Mouse (Mus musculus): ENCODE measurements around the gene Dnajb4. TPM values are rescaled to one million over a fixed set of nuclear protein-coding genes. Genes with fewer than 3 reads are reported as not detected.
"Not testable (repeated sequence)": the region's sequence is repeated elsewhere in the genome, so short reads cannot be mapped to it uniquely, and the experiment has no call there.

The Dnajb4 gene
- polyA plus RNA-seq (2012; rRNA removed), result 0.48 and 1.4 TPM in 2 replicates

DNA sequence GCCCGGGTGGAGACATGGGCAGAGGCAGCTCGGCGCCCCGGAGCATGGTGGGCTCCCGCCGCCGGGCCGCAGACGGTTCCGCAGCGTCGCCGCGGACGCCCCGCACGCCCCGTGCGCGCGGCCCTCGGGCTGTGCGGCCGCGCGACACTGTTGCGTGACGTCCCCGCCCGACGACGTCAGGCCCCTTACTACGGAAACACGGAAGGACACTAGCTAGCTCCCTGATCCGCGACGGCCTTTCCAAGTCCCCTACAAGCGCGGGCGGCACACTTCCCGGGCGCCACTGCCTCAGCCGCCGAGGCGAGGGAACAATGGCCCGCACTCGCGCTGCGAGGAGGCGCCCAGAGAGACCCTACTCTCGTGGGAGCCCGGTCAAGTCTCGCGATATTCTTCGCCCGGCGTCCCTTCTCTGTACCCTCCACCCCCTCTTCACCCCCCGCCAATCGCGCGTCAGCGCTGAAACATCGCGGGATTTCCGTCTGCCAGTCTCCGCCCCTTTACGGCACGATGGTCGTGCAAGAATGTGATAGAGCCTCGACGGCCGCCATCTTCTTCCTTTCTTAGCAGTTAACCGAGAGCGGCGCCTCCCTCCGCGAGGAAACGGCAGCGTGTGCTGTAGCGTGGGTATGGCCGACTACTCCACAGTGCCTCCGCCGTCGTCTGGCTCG, at the start of gene Dnajb4, which contains the start of gene Fubp1:
Gene Dnajb4 (minus strand): TSS at position 336 of the 668 bp plus-strand sequence.
Gene Fubp1 (plus strand): TSS at position 456 of the 668 bp plus-strand sequence.
- Histone ChIP-seq H3K27ac (ENCODE audit: insufficient read depth, low read depth, low read length) (peak within 1 kb of the TSS; percentile 95), H3K4me1 (ENCODE audit: control insufficient read depth, insufficient read depth, insufficient read length, low read length) (peaks cover 9% of the 10 kb centered on the region; the same call in 1 of the 2 replicates), H3K27me3 (ENCODE audit: control insufficient read depth, insufficient read depth, low read length) (no peaks in the 10 kb centered on the region), H3K36me3 (ENCODE audit: control insufficient read depth, insufficient read depth, low read length) (no peaks in the 10 kb centered on the region), H3K4me3 (ENCODE audit: low read depth, low read length) (peak within 1 kb of the TSS; percentile 71)
- no peak for TF ChIP-seq CTCF (IDR thresholded peaks at IDR 0.05; ENCODE audit: extremely low read depth, insufficient read length, insufficient replicate concordance, low read depth, low read length)
- TF ChIP-seq POLR2A (IDR thresholded peaks at IDR 0.05; ENCODE audit: low read depth, low read length), result peak; percentile 94
- under 1% methylated on average over 85 of the region's 85 CpGs for WGBS

DNA sequence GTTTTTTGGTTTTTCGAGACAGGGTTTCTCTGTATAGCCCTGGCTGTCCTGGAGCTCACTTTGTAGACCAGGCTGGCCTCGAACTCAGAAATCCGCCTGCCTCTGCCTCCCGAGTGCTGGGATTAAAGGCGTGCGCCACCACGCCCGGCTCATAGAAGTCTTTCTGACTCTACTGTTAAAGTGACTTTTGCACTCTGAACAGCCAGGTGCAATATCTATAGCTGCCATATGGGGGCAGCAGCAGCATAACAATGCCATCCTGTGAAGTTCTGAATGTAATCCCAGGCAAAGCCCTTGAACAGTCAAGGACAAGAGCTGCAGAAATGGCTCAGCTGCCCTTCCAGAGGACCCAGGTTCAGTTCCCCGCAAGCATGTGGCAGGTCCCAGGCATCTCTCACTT, 49.3 kb upstream of the Dnajb4 start:
- H3K27me3 ChIP-seq (ENCODE audit: control insufficient read depth, insufficient read depth, low read length); H3K27ac ChIP-seq (ENCODE audit: insufficient read depth, low read depth, low read length); H3K4me1 ChIP-seq (ENCODE audit: control insufficient read depth, insufficient read depth, insufficient read length, low read length); H3K36me3 ChIP-seq (ENCODE audit: control insufficient read depth, insufficient read depth, low read length); H3K4me3 ChIP-seq (ENCODE audit: low read depth, low read length): not testable (repeated sequence)
- peak; percentile 52; the same call in 1 of the 2 replicates for TF ChIP-seq CTCF (IDR thresholded peaks at IDR 0.05; ENCODE audit: extremely low read depth, insufficient read length, insufficient replicate concordance, low read depth, low read length)
- WGBS, result 13% methylated on average over 9 of the region's 9 CpGs

DNA sequence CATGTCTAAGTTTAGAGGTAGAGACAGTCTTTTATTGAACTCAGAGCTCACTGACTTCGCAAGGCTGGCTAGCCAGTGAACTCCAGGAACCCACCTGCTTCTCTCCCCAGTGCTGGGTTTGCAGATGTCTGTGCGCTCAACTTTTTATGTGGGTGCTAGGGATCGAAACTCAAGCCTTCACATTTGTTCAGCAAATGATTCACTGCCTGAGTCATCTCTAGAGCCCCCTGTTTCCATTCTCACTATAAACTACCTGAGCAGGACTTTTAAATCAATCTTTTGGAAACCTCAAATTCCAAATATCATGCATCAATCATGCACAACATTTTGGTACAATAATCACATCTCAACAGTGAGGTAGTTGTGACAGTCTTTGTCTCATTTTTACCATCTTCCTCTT, 47.4 kb upstream of the Dnajb4 start:
- no peaks in the 10 kb centered on the region for H3K27me3 ChIP-seq (ENCODE audit: control insufficient read depth, insufficient read depth, low read length)
- no peak overlapping the region for H3K4me3 ChIP-seq (ENCODE audit: low read depth, low read length)
- peaks cover 8% of the 10 kb centered on the region; the same call in 1 of the 2 replicates for H3K4me1 ChIP-seq (ENCODE audit: control insufficient read depth, insufficient read depth, insufficient read length, low read length)
- TF ChIP-seq CTCF (IDR thresholded peaks at IDR 0.05; ENCODE audit: extremely low read depth, insufficient read length, insufficient replicate concordance, low read depth, low read length), result no peak
- TF ChIP-seq POLR2A (IDR thresholded peaks at IDR 0.05; ENCODE audit: low read depth, low read length), result no peak
- H3K27ac ChIP-seq (ENCODE audit: insufficient read depth, low read depth, low read length), result no peak overlapping the region
- WGBS, result 84% methylated on average over 3 of the region's 3 CpGs
- H3K36me3 ChIP-seq (ENCODE audit: control insufficient read depth, insufficient read depth, low read length), result no peaks in the 10 kb centered on the region

DNA sequence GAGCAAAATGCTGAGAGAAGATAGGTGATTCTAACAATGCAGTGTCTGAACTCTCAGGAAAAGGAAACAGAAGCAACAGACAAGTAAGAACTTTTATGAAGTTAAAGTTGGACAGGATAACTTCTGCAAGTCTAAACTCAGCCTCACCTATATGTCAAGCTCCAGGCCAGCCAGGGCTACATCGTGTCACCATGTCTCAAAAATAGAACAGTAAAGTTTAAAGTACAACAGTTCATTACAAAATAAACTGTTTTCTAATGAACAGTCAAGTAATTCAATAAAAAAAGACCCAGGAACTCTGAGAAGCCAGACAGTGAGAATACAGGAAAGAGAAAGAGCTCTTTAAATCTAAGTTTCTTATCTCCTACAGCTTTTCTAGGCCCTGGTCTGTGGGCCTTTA, 40.4 kb upstream of the Dnajb4 start:
- Histone ChIP-seq H3K4me1 (ENCODE audit: control insufficient read depth, insufficient read depth, insufficient read length, low read length) (no peaks in the 10 kb centered on the region), H3K4me3 (ENCODE audit: low read depth, low read length) (no peak overlapping the region), H3K27me3 (ENCODE audit: control insufficient read depth, insufficient read depth, low read length) (no peaks in the 10 kb centered on the region), H3K36me3 (ENCODE audit: control insufficient read depth, insufficient read depth, low read length) (no peaks in the 10 kb centered on the region), H3K27ac (ENCODE audit: insufficient read depth, low read depth, low read length) (no peak overlapping the region)
- TF ChIP-seq POLR2A (IDR thresholded peaks at IDR 0.05; ENCODE audit: low read depth, low read length), result no peak
- 60% methylated on average over 1 of the region's 1 CpGs for WGBS

DNA sequence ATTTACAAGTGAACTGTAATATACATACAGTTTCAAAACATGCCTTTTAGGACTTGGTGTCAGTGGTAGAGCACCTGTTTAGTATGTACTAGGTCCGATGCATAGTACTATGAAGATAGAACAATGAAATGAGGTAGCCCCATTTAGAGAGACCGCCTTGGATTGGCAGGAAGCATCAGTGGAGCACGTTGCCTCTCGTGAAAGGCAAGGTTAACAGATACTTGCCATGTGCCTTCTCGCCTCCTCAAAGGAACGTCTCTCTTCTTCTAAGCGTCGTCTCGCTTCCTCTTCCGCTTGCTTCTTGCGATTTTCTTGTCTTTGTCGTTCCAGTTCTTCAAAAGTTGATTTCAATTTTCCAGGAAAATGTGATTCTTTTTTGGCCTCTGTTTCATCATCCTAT, 37.6 kb upstream of the Dnajb4 start:
- Histone ChIP-seq H3K36me3 (ENCODE audit: control insufficient read depth, insufficient read depth, low read length) (no peaks in the 10 kb centered on the region), H3K27ac (ENCODE audit: insufficient read depth, low read depth, low read length) (no peak overlapping the region), H3K27me3 (ENCODE audit: control insufficient read depth, insufficient read depth, low read length) (no peaks in the 10 kb centered on the region), H3K4me3 (ENCODE audit: low read depth, low read length) (no peak overlapping the region), H3K4me1 (ENCODE audit: control insufficient read depth, insufficient read depth, insufficient read length, low read length) (no peaks in the 10 kb centered on the region)
- no peak for TF ChIP-seq POLR2A (IDR thresholded peaks at IDR 0.05; ENCODE audit: low read depth, low read length)
- 85% methylated on average over 12 of the region's 12 CpGs for WGBS

DNA sequence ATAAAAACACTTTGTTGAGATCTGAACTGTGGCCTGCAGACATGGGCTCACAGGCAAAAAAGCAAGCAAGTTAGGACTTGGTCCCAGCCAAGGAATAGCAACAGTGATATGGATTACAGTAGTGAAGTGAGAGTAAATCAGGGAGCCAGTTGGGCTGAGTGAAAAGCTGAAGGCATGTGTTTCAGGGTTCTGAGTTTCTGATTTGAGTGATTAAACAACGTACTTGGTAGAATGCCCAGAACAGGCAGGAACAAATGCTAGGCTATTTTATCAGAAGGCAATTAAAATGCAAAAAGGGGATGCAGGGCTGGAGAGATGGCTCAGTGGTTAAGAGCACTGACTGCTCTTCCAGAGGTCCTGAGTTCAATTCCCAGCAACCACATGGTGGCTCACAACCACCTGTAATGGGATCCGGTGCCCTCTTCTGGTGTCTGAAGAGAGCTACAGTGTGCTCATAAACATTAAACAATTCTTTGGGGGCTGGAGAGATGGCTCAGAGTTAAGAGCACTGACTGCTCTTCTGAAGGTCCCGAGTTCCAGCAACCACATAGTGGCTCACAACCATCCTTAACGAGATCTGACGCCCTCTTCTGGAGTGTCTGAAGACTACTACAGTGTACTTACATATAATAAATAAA, 35.3 kb upstream of the Dnajb4 start:
- Histone ChIP-seq H3K4me3 (ENCODE audit: low read depth, low read length) (no peak overlapping the region), H3K4me1 (ENCODE audit: control insufficient read depth, insufficient read depth, insufficient read length, low read length) (peaks cover 4% of the 10 kb centered on the region), H3K36me3 (ENCODE audit: control insufficient read depth, insufficient read depth, low read length) (no peaks in the 10 kb centered on the region), H3K27ac (ENCODE audit: insufficient read depth, low read depth, low read length) (no peak overlapping the region), H3K27me3 (ENCODE audit: control insufficient read depth, insufficient read depth, low read length) (no peaks in the 10 kb centered on the region)
- TF ChIP-seq CTCF (IDR thresholded peaks at IDR 0.05; ENCODE audit: extremely low read depth, insufficient read length, insufficient replicate concordance, low read depth, low read length) (no peak), POLR2A (IDR thresholded peaks at IDR 0.05; ENCODE audit: low read depth, low read length) (no peak)
- WGBS, result 66% methylated on average over 5 of the region's 5 CpGs

DNA sequence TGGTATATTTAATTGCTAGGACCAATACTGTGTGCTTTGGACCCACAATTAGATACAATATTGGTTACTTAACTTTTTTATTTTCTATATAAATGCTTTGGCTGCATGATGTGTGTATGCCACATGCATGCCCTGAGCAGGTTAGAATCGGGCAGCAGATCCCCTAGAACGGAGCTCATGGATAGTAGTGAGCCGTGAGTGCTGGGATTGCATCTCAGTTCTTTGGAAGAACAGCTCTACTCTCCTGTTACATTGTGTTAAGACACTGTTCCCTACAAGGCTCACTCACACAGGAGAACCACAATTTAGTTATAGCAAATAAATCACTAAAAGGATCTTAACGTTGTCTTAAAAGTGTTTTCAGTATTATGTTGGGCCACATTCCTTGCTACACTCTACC, 33.2 kb upstream of the Dnajb4 start:
- Histone ChIP-seq H3K27me3 (ENCODE audit: control insufficient read depth, insufficient read depth, low read length) (no peaks in the 10 kb centered on the region), H3K4me3 (ENCODE audit: low read depth, low read length) (no peak overlapping the region), H3K27ac (ENCODE audit: insufficient read depth, low read depth, low read length) (no peak overlapping the region), H3K4me1 (ENCODE audit: control insufficient read depth, insufficient read depth, insufficient read length, low read length) (peaks cover 7% of the 10 kb centered on the region), H3K36me3 (ENCODE audit: control insufficient read depth, insufficient read depth, low read length) (peaks cover 5% of the 10 kb centered on the region)
- 81% methylated on average over 4 of the region's 4 CpGs for WGBS
- TF ChIP-seq POLR2A (IDR thresholded peaks at IDR 0.05; ENCODE audit: low read depth, low read length), result no peak
- TF ChIP-seq CTCF (IDR thresholded peaks at IDR 0.05; ENCODE audit: extremely low read depth, insufficient read length, insufficient replicate concordance, low read depth, low read length), result no peak
